Mouse (Mus musculus): ENCODE measurements at regions not wholly inside any gene's neighbourhood (a gene's known extent, or its start where the extent isn't known, plus 50 kb on each side); places are given as distances from the start of the nearest gene placed in this dataset.
A peak's percentile ranks its signal among the peaks of the same experiment; 100 is the strongest.

GRCm38 (mm10) chrX:11920231-11920630 lies 239.9 kb downstream of the Bcor start:
- no peak for ATAC-seq (ENCODE audit: low FRiP score, low read depth)
- 51% methylated on average over 2 of the region's 2 CpGs for WGBS

GRCm38 (mm10) chrX:11924639-11925302 lies 235.4 kb downstream of the Bcor start:
- Histone ChIP-seq H3K27ac (no peak overlapping the region), H3K27me3 (peaks cover 21% of the 10 kb centered on the region; the same call in 1 of the 2 replicates), H3K36me3 (no peaks in the 10 kb centered on the region), H3K4me2 (replicated peaks) (no peak overlapping the region), H3K9me3 (no peaks in the 10 kb centered on the region), H3K9ac (no peak overlapping the region), H3K4me3 (no peak overlapping the region), H3K4me1 (peaks cover 11% of the 10 kb centered on the region; the same call in 1 of the 2 replicates)
- no peak for ATAC-seq (ENCODE audit: low FRiP score, low read depth)
- WGBS: 63% methylated on average over 3 of the region's 3 CpGs

More at GRCm38 (mm10) chrX:11920231-11920630, 239.9 kb downstream of the Bcor start:
- Histone ChIP-seq H3K27ac (no peak overlapping the region; the same call in 1 of the 2 replicates), H3K4me1 (no peaks in the 10 kb centered on the region), H3K4me3 (no peak overlapping the region), H3K9me3 (no peaks in the 10 kb centered on the region), H3K9ac (no peak overlapping the region), H3K4me2 (replicated peaks) (no peak overlapping the region), H3K27me3 (peaks cover 13% of the 10 kb centered on the region; the same call in 1 of the 2 replicates), H3K36me3 (no peaks in the 10 kb centered on the region)

GRCm38 (mm10) chrX:11926868-11927535 lies 233.2 kb downstream of the Bcor start:
- H3K4me3 ChIP-seq: no peak overlapping the region
- WGBS: 21% methylated on average over 10 of the region's 10 CpGs
- peaks cover 20% of the 10 kb centered on the region for H3K4me1 ChIP-seq
- no peaks in the 10 kb centered on the region for H3K36me3 ChIP-seq
- no peaks in the 10 kb centered on the region for H3K9me3 ChIP-seq
- H3K9ac ChIP-seq: no peak overlapping the region
- no peak overlapping the region for H3K4me2 ChIP-seq (replicated peaks)
- ATAC-seq (ENCODE audit: low FRiP score, low read depth): no peak
- peaks cover 25% of the 10 kb centered on the region; the same call in 1 of the 2 replicates for H3K27me3 ChIP-seq
- H3K27ac ChIP-seq: no peak overlapping the region

GRCm38 (mm10) chrX:11929448-11929847 lies 230.7 kb downstream of the Bcor start:
- peaks cover 20% of the 10 kb centered on the region for H3K4me1 ChIP-seq
- H3K9me3 ChIP-seq: no peaks in the 10 kb centered on the region
- H3K9ac ChIP-seq: no peak overlapping the region
- H3K27me3 ChIP-seq: peaks cover 23% of the 10 kb centered on the region; the same call in 1 of the 2 replicates
- 28% methylated on average over 6 of the region's 6 CpGs for WGBS
- H3K27ac ChIP-seq: no peak overlapping the region
- no peak overlapping the region for H3K4me2 ChIP-seq (replicated peaks)
- H3K4me3 ChIP-seq: no peak overlapping the region
- no peak for ATAC-seq (ENCODE audit: low FRiP score, low read depth)
- no peaks in the 10 kb centered on the region for H3K36me3 ChIP-seq

GRCm38 (mm10) chrX:11931432-11931831 lies 228.7 kb downstream of the Bcor start:
- Histone ChIP-seq H3K36me3 (no peaks in the 10 kb centered on the region), H3K4me1 (peaks cover 27% of the 10 kb centered on the region), H3K27ac (no peak overlapping the region), H3K4me2 (replicated peaks) (no peak overlapping the region), H3K9ac (no peak overlapping the region), H3K27me3 (peaks cover 15% of the 10 kb centered on the region; the same call in 1 of the 2 replicates), H3K4me3 (no peak overlapping the region), H3K9me3 (no peaks in the 10 kb centered on the region)
- peak; percentile 61 for ATAC-seq (ENCODE audit: low FRiP score, low read depth)
- 17% methylated on average over 9 of the region's 9 CpGs for WGBS

GRCm38 (mm10) chrX:11935337-11935736 lies 224.8 kb downstream of the Bcor start:
- Histone ChIP-seq H3K4me2 (replicated peaks) (no peak overlapping the region), H3K4me1 (peaks cover 16% of the 10 kb centered on the region), H3K36me3 (no peaks in the 10 kb centered on the region), H3K9me3 (no peaks in the 10 kb centered on the region), H3K27me3 (0 out of 2 replicates have a peak, but pooled peaks cover 10% of the 10 kb centered on the region), H3K4me3 (no peak overlapping the region), H3K27ac (no peak overlapping the region), H3K9ac (no peak overlapping the region)
- no peak for ATAC-seq (ENCODE audit: low FRiP score, low read depth)
- 40% methylated on average over 5 of the region's 5 CpGs for WGBS

GRCm38 (mm10) chrX:11940246-11940645 lies 219.9 kb downstream of the Bcor start:
- WGBS: 67% methylated on average over 2 of the region's 2 CpGs
- H3K4me3 ChIP-seq: no peak overlapping the region
- peaks cover 17% of the 10 kb centered on the region for H3K27me3 ChIP-seq
- H3K27ac ChIP-seq: no peak overlapping the region
- no peak overlapping the region for H3K4me2 ChIP-seq (replicated peaks)
- no peaks in the 10 kb centered on the region for H3K9me3 ChIP-seq
- no peak overlapping the region for H3K9ac ChIP-seq
- ATAC-seq (ENCODE audit: low FRiP score, low read depth): no peak
- H3K4me1 ChIP-seq: 0 out of 2 replicates have a peak, but pooled peaks cover 5% of the 10 kb centered on the region
- no peaks in the 10 kb centered on the region for H3K36me3 ChIP-seq

GRCm38 (mm10) chrX:11943367-11943766 lies 216.8 kb downstream of the Bcor start:
- Histone ChIP-seq H3K36me3 (no peaks in the 10 kb centered on the region), H3K27me3 (peaks cover 20% of the 10 kb centered on the region), H3K4me2 (replicated peaks) (no peak overlapping the region), H3K4me3 (no peak overlapping the region), H3K9me3 (no peaks in the 10 kb centered on the region), H3K9ac (no peak overlapping the region), H3K4me1 (no peaks in the 10 kb centered on the region), H3K27ac (no peak overlapping the region)
- no peak for ATAC-seq (ENCODE audit: low FRiP score, low read depth)
- WGBS: 45% methylated on average over 10 of the region's 10 CpGs

GRCm38 (mm10) chrX:11944574-11944973 lies 215.6 kb downstream of the Bcor start:
- Histone ChIP-seq H3K9ac (no peak overlapping the region), H3K36me3 (no peaks in the 10 kb centered on the region), H3K4me2 (replicated peaks) (no peak overlapping the region), H3K4me3 (no peak overlapping the region), H3K27me3 (peaks cover 25% of the 10 kb centered on the region), H3K27ac (no peak overlapping the region), H3K9me3 (no peaks in the 10 kb centered on the region), H3K4me1 (no peaks in the 10 kb centered on the region)
- no peak for ATAC-seq (ENCODE audit: low FRiP score, low read depth)
- 31% methylated on average over 6 of the region's 6 CpGs for WGBS

GRCm38 (mm10) chrX:11945280-11945679 lies 214.9 kb downstream of the Bcor start:
- Histone ChIP-seq H3K27me3 (peaks cover 26% of the 10 kb centered on the region), H3K4me3 (no peak overlapping the region), H3K9me3 (no peaks in the 10 kb centered on the region), H3K27ac (no peak overlapping the region), H3K9ac (no peak overlapping the region), H3K4me2 (replicated peaks) (no peak overlapping the region), H3K36me3 (no peaks in the 10 kb centered on the region), H3K4me1 (no peaks in the 10 kb centered on the region)
- WGBS: 50% methylated on average over 1 of the region's 1 CpGs
- ATAC-seq (ENCODE audit: low FRiP score, low read depth): no peak

GRCm38 (mm10) chrX:11952193-11952592 lies 208.0 kb downstream of the Bcor start:
- H3K9me3 ChIP-seq: 0 out of 2 replicates have a peak, but pooled peaks cover 3% of the 10 kb centered on the region
- H3K4me3 ChIP-seq: no peak overlapping the region
- WGBS: 42% methylated on average over 2 of the region's 2 CpGs
- no peak overlapping the region for H3K9ac ChIP-seq
- no peak overlapping the region for H3K27ac ChIP-seq
- no peak overlapping the region for H3K4me2 ChIP-seq (replicated peaks)
- H3K27me3 ChIP-seq: peaks cover 7% of the 10 kb centered on the region; the same call in 1 of the 2 replicates
- H3K4me1 ChIP-seq: no peaks in the 10 kb centered on the region
- no peaks in the 10 kb centered on the region for H3K36me3 ChIP-seq
- ATAC-seq (ENCODE audit: low FRiP score, low read depth): no peak

- no peak overlapping the region for H3K27ac ChIP-seq
- no peak overlapping the region for H3K4me3 ChIP-seq
- no peak for ATAC-seq (ENCODE audit: low FRiP score, low read depth)
- H3K9me3 ChIP-seq: 0 out of 2 replicates have a peak, but pooled peaks cover 3% of the 10 kb centered on the region
- no peak overlapping the region for H3K4me2 ChIP-seq (replicated peaks)
- H3K27me3 ChIP-seq: 0 out of 2 replicates have a peak, but pooled peaks cover 5% of the 10 kb centered on the region
- no peaks in the 10 kb centered on the region for H3K4me1 ChIP-seq
- 80% methylated on average over 3 of the region's 3 CpGs for WGBS
- H3K36me3 ChIP-seq: no peaks in the 10 kb centered on the region
- H3K9ac ChIP-seq: no peak overlapping the region
These were observed 204.0 kb downstream of the Bcor start for GRCm38 (mm10) chrX:11956194-11956593.
